Mouse (Mus musculus): ENCODE results near the gene Nkx6-2. TPM values are rescaled to one million over a fixed set of nuclear protein-coding genes. Genes with fewer than 3 reads are reported as not detected.

Nkx6-2 gene
- polyA plus RNA-seq (2012; ENCODE audit: insufficient read depth, insufficient read length, missing spikeins), result not detected in 2 replicates

DNA sequence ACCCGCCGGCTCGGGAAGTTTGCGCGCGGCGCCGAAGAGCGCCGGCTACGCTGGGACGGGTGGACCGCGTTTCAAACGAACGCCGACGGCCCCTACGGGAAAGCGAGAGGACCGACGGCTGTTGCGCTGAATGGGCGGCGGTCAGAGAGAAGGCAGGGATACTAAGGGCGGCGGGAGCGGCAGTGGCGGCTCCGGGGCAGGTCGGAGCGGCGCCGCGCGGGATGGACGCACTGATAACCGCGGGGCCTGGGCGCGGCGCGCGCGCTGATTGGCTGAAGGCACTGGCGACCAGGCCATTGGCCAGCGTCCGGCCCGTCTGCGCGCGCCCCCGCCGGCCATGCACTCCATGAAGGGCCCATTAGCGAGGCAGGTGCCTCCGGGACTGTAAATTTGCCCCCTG is at the start of gene Nkx6-2:
Nkx6-2 (minus strand) TSS at position 203 of the 400 bp plus-strand sequence.
- Histone ChIP-seq H3K4me3 (ENCODE audit: insufficient read depth, low read depth, low read length) (peak within 1 kb of the TSS; percentile 44), H3K27ac (replicated peaks; ENCODE audit: low read depth, low read length) (no peak within 1 kb of the TSS), H3K4me1 (ENCODE audit: control insufficient read depth, insufficient read depth, insufficient read length, low read length) (peaks cover 6% of the 10 kb centered on the region; the same call in 1 of the 2 replicates)

DNA sequence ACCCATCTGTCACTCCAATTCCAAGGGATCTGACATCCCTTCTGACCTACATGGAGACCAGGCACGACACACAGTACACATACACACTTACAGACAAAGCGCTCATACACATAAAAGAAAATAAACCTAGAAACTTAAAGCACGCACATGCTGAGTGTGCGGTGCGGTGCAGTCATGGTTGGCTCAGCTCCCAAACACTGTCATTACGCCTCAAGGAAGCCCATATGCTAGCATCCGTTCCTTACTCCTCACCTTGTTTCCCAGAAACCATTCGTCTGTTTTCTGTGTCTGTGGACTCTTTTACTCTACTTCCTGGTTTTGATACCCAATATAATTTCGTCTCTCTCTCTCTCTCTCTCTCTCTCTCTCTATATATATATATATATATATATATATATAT is 42.6 kb upstream of the Nkx6-2 start:
- Histone ChIP-seq H3K4me3 (ENCODE audit: insufficient read depth, low read depth, low read length) (no peak overlapping the region), H3K27ac (replicated peaks; ENCODE audit: low read depth, low read length) (no peak overlapping the region), H3K4me1 (ENCODE audit: control insufficient read depth, insufficient read depth, insufficient read length, low read length) (no peaks in the 10 kb centered on the region)

DNA sequence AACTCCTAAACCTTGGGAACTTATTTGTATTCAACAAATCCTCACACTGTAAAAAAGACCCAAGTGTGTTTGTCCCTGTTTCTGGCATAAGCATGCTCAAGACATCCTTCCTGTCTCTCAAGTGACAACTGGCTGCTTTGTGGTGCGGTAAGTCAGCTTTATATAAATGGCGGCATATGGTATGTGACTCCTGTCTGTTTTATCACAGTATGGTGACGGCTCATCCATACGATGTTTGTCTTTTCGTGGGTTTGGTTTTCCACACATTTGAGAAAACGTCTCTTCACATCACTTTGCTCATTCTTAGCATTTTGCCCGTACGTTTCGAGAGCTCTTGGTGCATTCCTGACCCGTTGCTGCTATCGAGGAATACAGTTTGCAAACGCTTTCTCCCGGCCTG is 40.0 kb upstream of the Nkx6-2 start:
- Histone ChIP-seq H3K27ac (replicated peaks; ENCODE audit: low read depth, low read length) (no peak overlapping the region), H3K4me3 (ENCODE audit: insufficient read depth, low read depth, low read length) (no peak overlapping the region)

DNA sequence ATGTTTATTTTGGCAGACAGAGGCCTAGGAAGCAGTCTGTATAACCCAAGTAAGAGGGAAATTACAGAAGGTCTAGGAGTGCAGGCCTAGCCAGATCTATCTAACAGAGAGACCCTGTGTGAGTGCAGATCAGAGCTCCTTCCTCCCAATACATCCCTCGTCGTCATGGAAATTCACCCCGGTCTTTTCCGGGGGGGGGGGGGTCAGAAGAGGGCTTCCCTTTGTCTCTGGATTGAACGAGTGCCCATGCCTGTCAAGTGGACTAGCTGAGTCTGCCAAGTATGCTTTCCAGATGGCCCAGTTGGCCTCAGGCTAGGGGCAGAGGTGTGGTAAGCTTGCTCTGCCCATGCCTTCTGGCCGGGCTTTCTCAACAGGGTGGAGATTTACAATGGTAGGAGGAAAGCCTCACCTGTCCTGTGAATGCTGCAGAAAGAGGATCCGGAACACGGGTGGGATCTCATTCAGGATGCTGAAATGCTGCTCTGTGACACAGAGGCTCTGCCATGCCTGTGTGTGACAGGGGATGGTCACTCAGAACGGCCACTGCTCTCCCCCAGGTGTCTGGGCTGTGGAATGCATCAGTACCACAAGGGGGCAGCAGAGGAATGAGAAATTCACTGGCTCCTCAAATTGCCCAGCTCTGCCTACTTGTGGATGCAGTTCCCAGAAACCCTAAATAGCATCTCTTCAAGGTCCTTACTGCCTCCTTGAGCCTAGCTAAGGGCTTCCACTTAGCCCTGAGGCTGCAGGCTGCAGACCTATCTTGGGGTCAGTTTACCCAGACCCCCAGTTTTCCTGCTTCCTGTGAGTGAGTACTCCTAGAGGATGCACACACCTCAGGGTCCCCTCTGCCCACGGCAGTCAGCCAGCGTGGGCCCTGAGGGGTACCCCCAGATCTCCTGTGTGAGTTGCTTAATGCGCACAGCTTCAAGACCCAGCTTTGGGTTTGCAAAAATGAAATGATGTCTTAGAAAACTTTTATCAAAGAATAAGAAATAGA is 33.5 kb upstream of the Nkx6-2 start:
- Histone ChIP-seq H3K4me1 (ENCODE audit: control insufficient read depth, insufficient read depth, insufficient read length, low read length) (no peaks in the 10 kb centered on the region), H3K4me3 (ENCODE audit: insufficient read depth, low read depth, low read length) (no peak overlapping the region), H3K27ac (replicated peaks; ENCODE audit: low read depth, low read length) (no peak overlapping the region)

More for the DNA sequence above, 40.0 kb upstream of the Nkx6-2 start:
- no peaks in the 10 kb centered on the region for H3K4me1 ChIP-seq (ENCODE audit: control insufficient read depth, insufficient read depth, insufficient read length, low read length)

DNA sequence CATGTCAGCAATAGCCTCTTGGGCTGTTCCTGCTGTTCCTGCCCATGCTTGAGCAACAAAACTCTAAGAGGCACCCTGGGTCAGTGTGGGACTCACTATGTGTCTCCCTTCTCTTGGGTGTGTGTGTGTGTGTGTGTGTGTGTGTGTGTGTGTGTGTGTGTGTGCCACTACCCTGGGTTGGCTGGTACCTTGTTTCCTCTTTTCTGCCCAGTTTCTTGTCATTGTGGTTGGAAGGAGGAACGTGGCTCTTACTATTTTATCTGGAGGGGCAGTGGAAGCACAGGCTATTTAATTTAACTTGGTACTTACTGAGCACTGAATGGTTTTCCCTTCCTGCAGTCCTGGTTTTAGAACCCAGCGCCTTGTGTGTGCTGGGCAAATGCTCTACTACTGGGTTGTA is 27.7 kb upstream of the Nkx6-2 start:
- H3K4me3 ChIP-seq (ENCODE audit: insufficient read depth, low read depth, low read length), result no peak overlapping the region

DNA sequence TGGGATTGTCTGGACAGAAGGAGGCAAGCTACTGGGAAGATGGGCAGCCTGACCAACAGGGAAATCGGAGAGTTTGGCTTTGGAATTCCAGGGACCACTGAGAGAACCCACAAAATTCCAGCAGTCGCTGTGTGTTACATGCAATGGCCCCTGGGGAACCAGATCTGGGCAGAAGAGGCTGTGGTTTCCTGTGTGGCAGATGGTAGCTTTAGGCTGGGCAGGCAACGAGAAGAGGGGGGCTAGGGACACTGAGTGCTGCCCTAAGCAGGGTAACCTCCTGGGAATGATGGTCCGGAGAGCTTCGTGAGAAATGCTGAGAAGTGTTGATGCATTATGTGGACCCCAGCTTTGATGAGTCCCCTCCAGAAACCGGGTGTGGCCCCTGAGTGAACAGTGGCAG is 13.3 kb upstream of the Nkx6-2 start:
- Histone ChIP-seq H3K4me1 (ENCODE audit: control insufficient read depth, insufficient read depth, insufficient read length, low read length) (no peaks in the 10 kb centered on the region), H3K27ac (replicated peaks; ENCODE audit: low read depth, low read length) (no peak overlapping the region), H3K4me3 (ENCODE audit: insufficient read depth, low read depth, low read length) (no peak overlapping the region)

More for the DNA sequence above, 27.7 kb upstream of the Nkx6-2 start:
- Histone ChIP-seq H3K27ac (replicated peaks; ENCODE audit: low read depth, low read length) (no peak overlapping the region), H3K4me1 (ENCODE audit: control insufficient read depth, insufficient read depth, insufficient read length, low read length) (no peaks in the 10 kb centered on the region)

DNA sequence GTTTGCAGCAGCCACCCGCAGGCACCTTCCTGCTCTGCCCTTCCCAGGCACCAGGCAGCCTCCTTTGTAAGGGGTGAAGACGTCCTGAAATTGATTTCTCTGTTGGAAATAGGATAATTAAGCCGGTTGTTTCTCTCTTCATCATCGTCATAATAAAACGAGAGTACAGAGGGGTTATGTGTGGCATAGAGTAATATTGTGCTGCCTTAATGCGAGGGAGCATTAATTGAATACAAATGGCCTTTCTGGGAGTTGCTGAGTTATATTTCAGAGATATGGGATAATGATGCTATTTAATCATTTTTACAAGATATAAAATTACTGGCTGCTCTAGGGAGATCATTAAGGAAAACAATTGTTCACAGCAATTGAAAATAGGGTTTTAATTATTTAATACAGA is 12.7 kb upstream of the Nkx6-2 start:
- no peak overlapping the region for H3K27ac ChIP-seq (replicated peaks; ENCODE audit: low read depth, low read length)
- H3K4me3 ChIP-seq (ENCODE audit: insufficient read depth, low read depth, low read length), result no peak overlapping the region
- no peaks in the 10 kb centered on the region for H3K4me1 ChIP-seq (ENCODE audit: control insufficient read depth, insufficient read depth, insufficient read length, low read length)

DNA sequence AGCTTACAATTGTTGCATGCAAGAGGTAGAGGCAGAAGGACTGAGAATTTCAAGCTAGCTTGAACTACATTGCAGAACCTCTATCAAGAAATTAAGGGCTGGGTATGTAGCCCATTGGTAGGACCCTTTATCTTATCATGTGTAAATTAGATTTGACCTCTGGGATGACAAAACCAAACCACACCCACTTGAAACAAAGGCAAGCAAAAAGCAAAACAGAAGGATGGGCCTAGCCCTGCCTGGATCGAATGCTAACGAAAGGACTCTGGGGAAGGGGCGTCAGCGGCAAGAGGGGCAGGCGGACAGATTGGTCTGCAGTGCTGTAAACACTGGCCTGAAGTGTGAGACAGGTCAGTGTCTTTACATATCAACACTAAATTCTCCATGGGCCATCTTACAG is 8.7 kb upstream of the Nkx6-2 start:
- no peaks in the 10 kb centered on the region for H3K4me1 ChIP-seq (ENCODE audit: control insufficient read depth, insufficient read depth, insufficient read length, low read length)
- no peak overlapping the region for H3K27ac ChIP-seq (replicated peaks; ENCODE audit: low read depth, low read length)
- H3K4me3 ChIP-seq (ENCODE audit: insufficient read depth, low read depth, low read length), result no peak overlapping the region

DNA sequence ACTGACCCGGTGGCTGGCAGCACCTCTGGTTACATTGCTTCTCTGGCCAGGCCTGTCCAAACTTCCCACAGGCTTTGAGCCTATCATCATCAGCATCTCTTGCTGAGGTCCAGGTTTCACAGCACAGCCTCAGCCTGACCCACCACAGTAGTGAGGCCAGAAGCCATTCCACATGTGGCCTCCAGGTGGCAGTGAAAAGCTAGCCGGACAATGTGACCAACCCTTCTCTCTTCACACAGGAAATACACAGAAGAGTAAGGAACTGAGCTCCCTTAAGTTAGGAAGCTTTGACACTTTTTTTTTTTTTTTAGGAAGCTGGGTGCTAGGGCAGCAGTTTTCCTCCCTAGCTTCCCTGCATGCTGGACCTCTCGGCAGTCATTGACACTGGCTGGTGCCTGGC is 7.7 kb upstream of the Nkx6-2 start:
- no peak overlapping the region for H3K4me3 ChIP-seq (ENCODE audit: insufficient read depth, low read depth, low read length)
- no peaks in the 10 kb centered on the region for H3K4me1 ChIP-seq (ENCODE audit: control insufficient read depth, insufficient read depth, insufficient read length, low read length)
- H3K27ac ChIP-seq (replicated peaks; ENCODE audit: low read depth, low read length), result no peak overlapping the region

DNA sequence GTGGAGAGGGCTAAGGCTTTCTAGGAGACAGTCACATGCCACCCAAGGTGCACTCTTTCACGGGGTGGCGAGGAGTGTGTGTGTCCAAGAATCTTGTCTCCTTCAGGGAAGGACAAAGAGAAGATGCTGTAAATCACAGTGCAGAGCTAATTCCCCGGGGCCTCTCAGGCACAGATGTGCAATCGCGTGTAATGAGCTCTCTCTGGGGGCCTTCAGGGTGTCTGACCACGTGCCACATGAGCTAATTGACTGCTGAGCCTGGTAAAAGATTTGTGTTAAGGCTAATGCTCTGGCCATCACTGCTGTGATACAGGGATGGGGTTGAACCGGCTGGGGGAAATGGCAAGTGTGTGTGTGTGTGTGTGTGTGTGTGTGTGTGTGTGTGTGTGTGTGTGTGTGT is 5.3 kb upstream of the Nkx6-2 start:
- H3K27ac ChIP-seq (replicated peaks; ENCODE audit: low read depth, low read length), result no peak overlapping the region
- H3K4me3 ChIP-seq (ENCODE audit: insufficient read depth, low read depth, low read length), result no peak overlapping the region
- peaks cover 3% of the 10 kb centered on the region; the same call in 1 of the 2 replicates for H3K4me1 ChIP-seq (ENCODE audit: control insufficient read depth, insufficient read depth, insufficient read length, low read length)

DNA sequence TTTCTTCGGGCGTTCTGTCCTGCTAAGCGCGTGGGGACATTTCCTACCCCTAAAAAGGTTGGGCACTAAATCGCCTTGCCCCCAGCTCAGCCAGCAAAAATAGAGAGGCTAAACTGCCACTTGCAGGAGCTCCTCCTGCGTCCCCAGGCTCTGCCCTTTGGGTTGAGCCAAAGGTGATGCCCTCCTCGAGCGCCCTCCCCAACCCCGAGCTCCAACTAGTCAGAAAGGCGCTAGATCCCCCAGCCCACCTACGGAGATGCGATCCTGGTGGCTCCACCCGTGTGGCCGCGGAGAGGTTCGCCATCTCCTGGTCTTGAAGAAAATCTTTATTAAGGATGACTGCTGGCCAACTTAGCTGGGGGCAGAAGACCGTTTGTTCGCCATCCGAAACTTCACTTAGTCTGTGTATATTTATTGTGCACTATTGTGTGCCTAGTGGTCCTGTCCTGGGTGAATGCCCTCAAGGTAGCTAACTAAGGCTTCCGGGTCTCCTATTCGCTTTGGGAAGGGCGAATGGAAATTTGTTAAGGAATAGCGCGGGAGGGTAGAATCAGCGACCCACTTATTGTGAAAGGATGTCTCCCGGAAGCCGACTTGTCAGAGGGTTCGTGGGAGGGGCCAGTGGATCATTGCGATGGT is 2.7 kb upstream of the Nkx6-2 start:
- no peak overlapping the region for H3K4me3 ChIP-seq (ENCODE audit: insufficient read depth, low read depth, low read length)
- peaks cover 6% of the 10 kb centered on the region; the same call in 1 of the 2 replicates for H3K4me1 ChIP-seq (ENCODE audit: control insufficient read depth, insufficient read depth, insufficient read length, low read length)
- no peak overlapping the region for H3K27ac ChIP-seq (replicated peaks; ENCODE audit: low read depth, low read length)

DNA sequence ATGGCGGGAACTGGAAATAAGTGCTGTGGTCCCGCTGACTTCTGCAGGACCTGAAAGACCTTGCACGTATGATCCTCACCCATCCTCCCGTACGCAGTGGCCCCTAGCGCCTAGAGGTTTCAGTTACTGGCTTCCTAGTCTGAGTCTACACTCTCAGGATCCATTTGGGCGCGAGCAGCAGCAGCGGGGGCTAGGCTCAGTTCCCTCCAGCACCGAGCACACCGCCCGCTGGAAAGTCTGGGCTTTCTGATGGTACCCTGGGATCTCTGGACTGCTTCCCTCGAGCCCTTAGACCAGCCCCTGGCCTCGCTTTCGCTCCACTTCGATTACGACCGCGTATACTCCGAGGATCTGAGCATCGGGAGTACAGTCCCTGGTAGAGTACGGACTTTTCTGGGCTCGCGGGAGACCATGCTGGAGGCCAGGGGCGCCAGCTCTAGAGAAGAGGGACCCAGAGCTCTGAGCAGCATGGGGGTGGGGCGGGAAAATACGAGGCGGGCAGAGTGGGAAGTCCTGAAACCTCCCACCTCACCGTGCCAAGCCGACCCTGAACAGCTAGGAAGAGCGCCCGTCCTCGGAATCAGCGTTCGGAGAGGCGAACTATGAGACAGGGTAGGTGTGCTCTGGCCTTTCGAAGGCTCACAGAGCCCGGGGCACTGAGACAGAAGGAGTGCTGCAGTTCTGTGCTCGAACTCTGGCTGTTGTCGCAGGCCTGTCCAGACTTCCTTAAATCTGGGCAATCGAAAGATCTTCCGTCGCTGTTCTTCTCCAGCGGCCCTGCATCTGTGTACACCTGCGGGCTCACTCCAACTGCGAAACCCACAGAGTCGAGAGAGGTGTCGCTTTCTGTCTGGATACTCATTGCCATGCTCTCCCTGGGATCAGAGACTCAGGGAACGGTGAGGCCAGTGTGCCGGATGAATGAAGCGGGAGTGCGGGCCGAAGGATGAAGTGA is 1.9 kb upstream of the Nkx6-2 start:
- H3K4me3 ChIP-seq (ENCODE audit: insufficient read depth, low read depth, low read length), result 0 out of 2 replicates have a peak overlapping the region, but pooled peaks have one; percentile 7
- H3K4me1 ChIP-seq (ENCODE audit: control insufficient read depth, insufficient read depth, insufficient read length, low read length), result peaks cover 6% of the 10 kb centered on the region; the same call in 1 of the 2 replicates
- H3K27ac ChIP-seq (replicated peaks; ENCODE audit: low read depth, low read length), result no peak overlapping the region

DNA sequence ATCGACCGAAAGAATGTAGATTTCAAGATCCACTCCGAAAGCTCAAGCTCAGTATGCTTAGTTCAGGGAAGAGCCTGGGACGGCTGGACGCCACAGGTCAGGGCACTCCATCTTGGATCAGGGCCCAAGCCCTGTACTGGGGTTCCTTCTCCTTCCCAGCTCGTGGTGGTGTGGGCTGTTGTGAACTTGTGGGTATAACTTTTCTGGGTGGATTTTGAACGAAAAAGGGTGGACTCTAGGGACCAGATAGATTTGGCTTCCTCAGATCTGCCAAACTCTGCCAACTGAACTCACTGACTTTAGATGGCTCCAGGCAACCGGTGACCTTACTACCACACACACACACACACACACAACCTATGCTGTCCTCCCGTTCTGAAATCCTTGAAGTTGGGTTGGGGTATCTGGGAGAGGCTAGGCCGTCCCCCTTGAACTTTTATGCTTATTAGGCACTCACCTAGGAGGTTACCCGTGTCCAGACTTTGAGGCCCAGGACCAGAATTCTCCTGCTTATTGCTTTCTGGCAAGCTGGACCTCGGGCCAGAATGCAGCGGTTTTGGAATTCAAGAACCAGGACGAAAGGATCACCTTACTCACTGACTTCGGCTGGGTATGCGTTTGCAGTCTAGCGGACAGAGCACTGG is 619 bp upstream of the Nkx6-2 start:
- Histone ChIP-seq H3K27ac (replicated peaks; ENCODE audit: low read depth, low read length) (no peak overlapping the region), H3K4me1 (ENCODE audit: control insufficient read depth, insufficient read depth, insufficient read length, low read length) (peaks cover 6% of the 10 kb centered on the region; the same call in 1 of the 2 replicates), H3K4me3 (ENCODE audit: insufficient read depth, low read depth, low read length) (no peak overlapping the region)

Measured in brown adipose tissue, adult 24 weeks (tissue).